Mouse (Mus musculus) yolk sac, embryonic 10.5 days (tissue): Measurements from ENCODE around the gene Plcd1.

Experiments used
- DNase-seq: peaks from one replicate; pipeline ENCODE4 v3.0.0-alpha.2; 2017; ENCODE audit warnings: low spot score

The Plcd1 gene

GRCm38 (mm10) chr9:119025263-119025662 lies 68.0 kb downstream of the Plcd1 start:
- no peak for DNase-seq

- no peak for DNase-seq
These were observed 71.6 kb downstream of the Plcd1 start for GRCm38 (mm10) chr9:119021731-119022130.
